Mouse (Mus musculus) left cerebral cortex, postnatal 14 days (tissue): ENCODE data around the gene Ccn6. TPM values are rescaled to one million over a fixed set of nuclear protein-coding genes. Genes with fewer than 3 reads are reported as not detected.

ENCODE experiments used
- total RNA-seq, 2 experiments: library from RNA; stranded (reverse); gene quantifications; 2 replicates each; pipeline ENCODE4 v1.2.3; 2021

The Ccn6 gene
- total RNA-seq, 2 experiments from 2014 or later = 0.23 to 0.57 TPM

Other genes starting within 250 kb of the Ccn6 start
- 10 to 100 TPM; 20.3 to 22.6 TPM for gene Lama4, start 198.3 kb downstream of the Ccn6 start, total RNA-seq
- gene Fam229b, start 29.9 kb downstream of the Ccn6 start, total RNA-seq = 10 to 100 TPM; 19.3 to 21.6 TPM
- 1 to 10 TPM; 2.4 to 3.0 TPM for gene Tube1, start 29.8 kb downstream of the Ccn6 start, total RNA-seq
- 100 to 1,000 TPM; 163 to 176 TPM for gene Fyn, start 205.1 kb upstream of the Ccn6 start, total RNA-seq